Mouse (Mus musculus): Measurements from ENCODE around the gene Chst11. TPM values are rescaled to one million over a fixed set of nuclear protein-coding genes. Genes with fewer than 3 reads are reported as not detected.
"Not testable (repeated sequence)": the region's sequence is repeated elsewhere in the genome, so short reads cannot be mapped to it uniquely, and the experiment has no call there.

Gene Chst11
- total RNA-seq, 2 experiments from 2014 or later, result 59.8 to 61.9 TPM

GRCm38 (mm10) chr10:83106152-83106746 lies 121.0 kb downstream of the Chst11 start:
- DNase-seq (ENCODE audit: low spot score in 2 of 2), result peak; percentile 66 to 83

- no peak for DNase-seq (ENCODE audit: low spot score in 2 of 2)
Measured at GRCm38 (mm10) chr10:83107385-83107784, 122.1 kb downstream of the Chst11 start.

GRCm38 (mm10) chr10:83107921-83108738 lies 122.8 kb downstream of the Chst11 start:
- DNase-seq (ENCODE audit: low spot score in 2 of 2), result peak in 1 of 2 experiments; percentile 63

GRCm38 (mm10) chr10:83108946-83109345 lies 123.6 kb downstream of the Chst11 start:
- DNase-seq (ENCODE audit: low spot score in 2 of 2), result no peak

GRCm38 (mm10) chr10:83111046-83111445 lies 125.7 kb downstream of the Chst11 start:
- peak in 1 of 2 experiments; percentile 49 for DNase-seq (ENCODE audit: low spot score in 2 of 2)

GRCm38 (mm10) chr10:83112345-83112744 lies 127.0 kb downstream of the Chst11 start:
- no peak for DNase-seq (ENCODE audit: low spot score in 2 of 2)

GRCm38 (mm10) chr10:83114564-83114963 lies 129.3 kb downstream of the Chst11 start:
- DNase-seq (ENCODE audit: low spot score in 2 of 2), result no peak

- DNase-seq (ENCODE audit: low spot score in 2 of 2), result no peak
Measured at GRCm38 (mm10) chr10:83116889-83117288, 131.6 kb downstream of the Chst11 start.

- DNase-seq (ENCODE audit: low spot score in 2 of 2), result no peak
Measured at GRCm38 (mm10) chr10:83117851-83118250, 132.6 kb downstream of the Chst11 start.

- no peak for DNase-seq (ENCODE audit: low spot score in 2 of 2)
Measured at GRCm38 (mm10) chr10:83118613-83119012, 133.3 kb downstream of the Chst11 start.

- DNase-seq (ENCODE audit: low spot score in 2 of 2), result no peak
Measured at GRCm38 (mm10) chr10:83119016-83119415, 133.7 kb downstream of the Chst11 start.

- DNase-seq (ENCODE audit: low spot score in 2 of 2), result not testable (repeated sequence)
Measured at GRCm38 (mm10) chr10:83119461-83119860, 134.2 kb downstream of the Chst11 start.

- no peak for DNase-seq (ENCODE audit: low spot score in 2 of 2)
Measured at GRCm38 (mm10) chr10:83119909-83120308, 134.6 kb downstream of the Chst11 start.

- no peak for DNase-seq (ENCODE audit: low spot score in 2 of 2)
Measured at GRCm38 (mm10) chr10:83120938-83121337, 135.6 kb downstream of the Chst11 start.

GRCm38 (mm10) chr10:83124560-83124959 lies 139.3 kb downstream of the Chst11 start:
- no peak for DNase-seq (ENCODE audit: low spot score in 2 of 2)

GRCm38 (mm10) chr10:83126447-83126846 lies 141.1 kb downstream of the Chst11 start:
- DNase-seq (ENCODE audit: low spot score in 2 of 2), result no peak

- no peak for DNase-seq (ENCODE audit: low spot score in 2 of 2)
Measured at GRCm38 (mm10) chr10:83128435-83128834, 143.1 kb downstream of the Chst11 start.

GRCm38 (mm10) chr10:83129624-83130218 lies 144.4 kb downstream of the Chst11 start:
- no peak for DNase-seq (ENCODE audit: low spot score in 2 of 2)

- peak; percentile 38 to 64 for DNase-seq (ENCODE audit: low spot score in 2 of 2)
Measured at GRCm38 (mm10) chr10:83130611-83131010, 145.3 kb downstream of the Chst11 start.

- DNase-seq (ENCODE audit: low spot score in 2 of 2), result no peak
Measured at GRCm38 (mm10) chr10:83131884-83132283, 146.6 kb downstream of the Chst11 start.

GRCm38 (mm10) chr10:83133866-83134570 lies 148.7 kb downstream of the Chst11 start:
- no peak for DNase-seq (ENCODE audit: low spot score in 2 of 2)
